Mouse (Mus musculus) cerebellum, postnatal 10 days (tissue): ENCODE measurements around the gene Nuak2.
"Not testable (repeated sequence)": the region's sequence is repeated elsewhere in the genome, so short reads cannot be mapped to it uniquely, and the experiment has no call there.

Experiments used
- DNase-seq, 2 experiments: peaks; one replicate each; pipeline ENCODE4 v3.0.0; 2021; ENCODE audit warnings: mixed read lengths in 2 of 2

The Nuak2 gene

GRCm38 (mm10) chr1:132315889-132316624 lies at the start of gene Nuak2:
TSS of gene Nuak2 (plus strand) at chr1:132316126.
- DNase-seq, result peak; percentile 92 to 95

DNA sequence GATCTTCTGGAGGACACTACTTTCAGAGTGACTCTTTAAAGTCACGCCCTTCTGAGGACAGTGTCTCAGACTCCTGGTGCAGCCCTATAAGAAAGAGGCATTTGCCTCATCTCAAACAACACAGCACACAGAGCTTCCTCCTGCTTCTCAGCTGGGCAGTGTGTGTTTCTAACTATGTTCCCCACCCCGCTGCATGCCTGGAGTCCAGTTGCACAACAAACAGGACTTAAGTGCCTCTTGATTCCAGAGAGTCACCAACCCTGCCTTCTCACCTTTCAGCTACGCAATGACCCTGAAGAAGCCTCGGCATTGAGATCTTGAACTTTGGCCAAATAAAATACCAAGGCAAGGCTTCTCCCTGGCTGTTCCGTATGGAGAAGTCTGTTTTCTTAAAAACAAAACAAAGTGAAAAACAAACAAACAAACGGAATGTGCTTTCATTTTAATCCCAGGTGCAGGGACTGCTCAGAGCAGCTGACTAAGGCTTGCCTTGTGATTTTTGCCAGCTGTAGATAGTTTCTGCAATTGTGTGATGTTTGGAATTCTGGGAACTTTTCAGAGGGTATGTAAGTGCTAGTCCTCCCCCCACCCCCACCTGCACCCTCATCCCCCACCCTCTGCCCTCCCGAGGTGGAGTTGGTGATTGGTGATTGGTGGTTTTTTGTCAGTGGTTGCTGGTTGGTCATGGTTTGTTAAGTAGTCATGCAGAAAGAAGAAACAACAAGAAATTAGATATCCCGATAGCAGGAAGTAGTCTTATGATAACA lies 49.0 kb upstream of the Nuak2 start:
- DNase-seq, result no peak

DNA sequence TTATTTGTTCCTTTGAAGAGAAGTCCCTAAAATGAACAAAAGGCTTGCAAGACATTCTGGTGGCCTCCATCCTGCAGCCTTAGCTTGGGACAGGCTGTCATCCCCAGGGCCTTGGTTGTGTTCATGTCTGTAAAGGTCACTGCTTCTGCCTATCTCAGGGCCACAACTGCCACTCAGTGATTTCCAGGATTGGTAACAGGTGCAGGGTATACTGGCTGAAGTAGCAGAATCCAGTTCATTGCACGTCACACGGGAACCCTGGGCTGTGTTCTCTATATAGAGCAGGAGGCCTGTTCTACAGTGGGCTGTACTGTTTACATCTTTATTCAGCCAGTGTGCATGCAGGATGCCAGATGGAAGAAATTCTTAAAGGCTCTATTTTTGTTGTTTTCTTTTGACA lies 48.0 kb upstream of the Nuak2 start:
- no peak for DNase-seq

DNA sequence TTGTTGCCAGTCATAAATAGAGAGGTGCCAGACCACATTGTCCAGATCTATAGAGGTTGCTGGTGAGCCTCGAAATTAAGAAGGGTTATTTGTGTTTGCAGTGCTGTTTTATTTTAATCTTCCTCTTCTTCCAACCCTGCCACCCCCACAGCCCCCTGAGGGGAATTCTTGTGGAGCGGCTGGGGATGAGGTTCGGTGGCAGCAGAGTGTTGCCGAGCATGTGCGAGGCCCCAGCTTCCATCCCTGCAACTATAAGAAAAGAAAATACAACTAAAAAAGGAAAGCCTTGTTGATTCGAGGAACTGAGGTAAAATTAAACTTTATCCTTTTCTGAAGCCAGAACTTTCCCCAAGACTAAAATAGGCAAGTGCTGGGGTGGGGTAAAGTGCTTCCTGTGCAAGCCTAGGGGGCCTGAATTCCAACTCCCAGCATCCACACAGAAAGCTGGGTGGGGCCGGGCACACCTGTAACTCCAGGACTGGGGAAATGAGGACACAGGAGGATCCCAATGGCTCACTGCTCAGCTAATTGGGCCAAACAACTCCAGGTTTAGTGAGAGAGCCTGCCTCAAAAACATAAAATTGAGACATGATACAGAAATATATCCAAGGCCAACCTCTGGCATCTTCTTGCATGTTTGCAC lies 47.4 kb upstream of the Nuak2 start:
- no peak for DNase-seq

- DNase-seq, result no peak
Measured at GRCm38 (mm10) chr1:132271237-132271636, 44.7 kb upstream of the Nuak2 start.

- DNase-seq, result no peak
Measured at GRCm38 (mm10) chr1:132276694-132277093, 39.2 kb upstream of the Nuak2 start.

DNA sequence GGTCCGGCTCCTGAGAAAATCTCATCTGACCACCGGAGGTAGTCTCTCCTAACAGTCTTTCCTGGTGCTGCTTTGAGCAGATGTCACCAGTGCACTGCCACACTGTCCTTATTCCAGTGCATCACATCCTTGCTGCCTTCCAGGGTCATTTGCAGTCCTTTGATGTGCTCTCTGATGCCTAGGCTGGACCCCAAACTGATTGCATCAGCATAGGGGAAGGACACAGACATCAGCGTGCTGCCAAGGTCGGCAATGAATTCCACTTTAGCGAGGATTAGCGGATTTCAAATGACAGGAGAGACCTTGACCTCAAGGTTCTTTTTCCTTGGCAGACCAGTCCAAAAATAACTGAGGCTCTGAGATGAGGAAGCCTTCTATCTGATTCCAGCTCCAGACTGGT lies 38.8 kb upstream of the Nuak2 start:
- DNase-seq, result no peak

- DNase-seq, result not testable (repeated sequence)
Measured at GRCm38 (mm10) chr1:132280636-132281035, 35.3 kb upstream of the Nuak2 start.

- DNase-seq, result peak; percentile 69 to 79
Measured at GRCm38 (mm10) chr1:132281523-132282176, 34.3 kb upstream of the Nuak2 start.

DNA sequence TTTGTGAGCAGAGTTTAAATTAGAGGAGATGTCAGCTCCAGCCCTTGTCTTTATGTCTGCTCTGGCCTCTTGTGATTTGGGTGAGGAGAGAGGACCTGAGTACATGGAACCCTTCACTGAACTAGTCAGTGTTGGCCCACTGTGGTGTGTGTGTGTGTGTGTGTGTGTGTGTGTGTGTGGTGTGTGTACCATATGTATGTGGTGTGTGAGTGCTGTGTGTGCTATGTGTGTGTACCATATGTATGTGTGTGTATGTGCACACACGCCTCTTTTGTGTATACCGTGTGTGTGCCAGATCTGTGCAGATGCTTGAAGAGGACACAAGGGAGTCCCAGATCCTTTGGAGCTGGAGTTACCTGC lies 33.8 kb upstream of the Nuak2 start:
- DNase-seq, result no peak

DNA sequence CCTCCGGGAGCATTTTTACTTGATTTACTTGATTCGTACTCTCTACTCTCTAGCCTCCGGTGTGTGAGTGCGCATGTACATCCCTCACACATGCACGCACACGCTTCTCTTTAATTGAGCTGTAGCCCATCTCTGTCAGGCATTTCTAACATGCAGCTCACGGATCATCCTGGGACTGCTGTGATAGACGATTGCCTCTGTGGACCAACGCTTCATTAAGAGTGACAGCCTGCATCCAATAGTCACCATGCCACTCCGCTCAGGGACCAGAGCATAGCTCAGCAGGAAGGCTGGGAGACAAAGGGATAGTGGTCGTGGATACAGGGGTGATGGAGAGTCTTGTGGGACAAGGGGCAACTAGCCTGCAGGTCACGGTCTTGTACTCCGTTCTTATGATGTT lies 32.9 kb upstream of the Nuak2 start:
- DNase-seq, result no peak

- DNase-seq, result no peak
Measured at GRCm38 (mm10) chr1:132286735-132287134, 29.2 kb upstream of the Nuak2 start.

DNA sequence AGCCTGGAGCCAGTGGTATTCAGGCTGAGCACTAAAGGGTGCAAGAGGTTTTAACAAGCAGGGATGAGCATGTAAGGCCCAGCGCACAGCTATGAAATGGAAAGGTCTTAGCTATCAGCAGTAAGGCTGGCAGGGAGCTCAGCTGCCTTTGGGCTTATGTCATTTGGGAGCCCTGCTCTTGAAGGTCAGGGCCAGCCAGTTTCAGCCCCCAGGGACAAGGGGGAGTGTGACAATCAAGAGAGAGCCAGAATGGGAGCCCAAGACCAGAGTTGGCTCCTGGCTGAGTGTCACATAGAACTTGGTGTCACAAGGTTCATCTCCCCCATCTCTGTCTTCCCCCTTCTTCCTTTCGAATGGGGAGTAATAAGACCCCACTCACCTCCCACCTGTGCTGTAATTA lies 28.5 kb upstream of the Nuak2 start:
- DNase-seq, result peak; percentile 57 to 58

- DNase-seq, result peak; percentile 90
Measured at GRCm38 (mm10) chr1:132287991-132288451, 27.9 kb upstream of the Nuak2 start.

- peak; percentile 78 to 86 for DNase-seq
Measured at GRCm38 (mm10) chr1:132289965-132290364, 26.0 kb upstream of the Nuak2 start.

- DNase-seq, result peak; percentile 59 to 70
Measured at GRCm38 (mm10) chr1:132290921-132291675, 24.8 kb upstream of the Nuak2 start.

DNA sequence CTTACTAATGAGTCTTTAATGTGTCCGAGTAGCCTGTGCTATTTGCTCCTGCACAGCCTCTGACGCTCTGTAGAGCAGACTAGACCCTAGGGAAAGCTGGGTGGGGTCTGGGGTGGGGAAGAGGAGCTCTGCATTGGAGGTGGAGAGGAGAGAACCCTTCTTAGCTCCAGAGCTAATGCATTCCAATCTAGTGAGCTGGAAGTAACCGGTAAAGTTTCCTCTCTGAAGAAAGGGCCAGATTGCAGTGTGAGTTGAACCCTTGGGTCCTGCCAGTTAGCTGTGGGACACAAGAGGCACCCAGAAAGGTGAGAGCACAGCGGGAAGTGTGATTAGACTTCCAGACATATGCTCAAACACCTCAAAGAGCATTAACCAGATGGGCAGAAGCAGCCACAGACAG lies 24.2 kb upstream of the Nuak2 start:
- peak in 1 of 2 experiments; percentile 24 for DNase-seq

- peak; percentile 77 to 79 for DNase-seq
Measured at GRCm38 (mm10) chr1:132292318-132293129, 23.4 kb upstream of the Nuak2 start.

DNA sequence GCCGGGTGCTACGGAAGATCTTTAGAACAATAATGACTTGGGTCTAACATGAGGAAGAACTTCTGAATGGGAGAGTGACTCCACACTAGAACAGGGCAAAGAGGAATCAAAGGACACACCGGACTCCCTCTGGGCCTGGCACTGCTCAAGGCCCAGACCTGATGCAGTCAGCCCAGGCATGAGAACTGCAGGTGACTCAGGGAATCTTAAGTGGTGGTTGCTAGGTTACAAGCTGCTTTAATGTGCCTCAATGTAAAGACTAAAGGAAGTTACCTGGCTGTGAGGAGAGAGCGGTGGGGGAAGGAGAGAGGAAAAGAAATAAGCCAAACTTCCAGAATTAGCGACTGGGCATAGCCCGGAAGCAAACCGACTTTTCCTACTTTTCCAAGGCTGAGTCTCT lies 20.4 kb upstream of the Nuak2 start:
- DNase-seq, result no peak

GRCm38 (mm10) chr1:132296051-132296450 lies 19.9 kb upstream of the Nuak2 start:
- DNase-seq, result peak in 1 of 2 experiments; percentile 55

DNA sequence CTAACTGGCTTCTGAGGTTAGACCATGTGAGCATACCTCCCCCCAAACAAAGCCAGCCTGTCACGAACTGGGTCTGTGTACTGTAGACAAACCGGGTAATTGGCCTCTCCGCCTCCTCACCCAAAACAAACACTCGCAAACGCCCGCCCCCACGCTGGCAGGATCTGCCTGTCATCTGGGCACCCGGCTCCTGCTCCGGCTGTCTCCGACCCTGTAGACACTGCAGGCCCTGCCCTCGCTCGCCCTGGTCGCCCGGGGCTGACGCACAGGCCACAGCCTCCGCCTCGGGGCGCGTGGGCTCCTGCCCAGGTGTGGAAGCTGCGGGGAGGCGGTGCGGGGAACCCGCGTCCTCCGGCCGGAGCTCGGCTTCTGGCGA lies 17.5 kb upstream of the Nuak2 start, which contains the start of gene Klhdc8a:
Gene Klhdc8a, plus strand, starts transcription at position 202 of the 376 bp plus-strand sequence.
- peak; percentile 88 for DNase-seq
